Mouse (Mus musculus): ENCODE results near the gene Gm28051. TPM values are rescaled to one million over a fixed set of nuclear protein-coding genes. Genes with fewer than 3 reads are reported as not detected.

The Gm28051 gene
- polyA plus RNA-seq, 1 experiment from 2014 or later = not detected

- Histone ChIP-seq H3K27me3 (replicated peaks) (no peaks in the 10 kb centered on the region), H3K27ac (no peak overlapping the region), H3K9me3 (no peaks in the 10 kb centered on the region), H3K4me3 (no peak overlapping the region), H3K36me3 (no peaks in the 10 kb centered on the region), H3K9ac (no peak overlapping the region), H3K4me1 (peaks cover 12% of the 10 kb centered on the region), H3K4me2 (replicated peaks) (no peak overlapping the region)
- 84% methylated on average over 5 of the region's 5 CpGs for WGBS
- no peak for ATAC-seq (ENCODE audit: low FRiP score, low read depth)
Observed at GRCm38 (mm10) chr12:102739096-102739495, 18.5 kb downstream of the Gm28051 start.

- Histone ChIP-seq H3K9ac (no peak overlapping the region), H3K4me1 (peaks cover 18% of the 10 kb centered on the region), H3K27me3 (replicated peaks) (no peaks in the 10 kb centered on the region), H3K4me2 (replicated peaks) (no peak overlapping the region), H3K4me3 (no peak overlapping the region), H3K36me3 (no peaks in the 10 kb centered on the region), H3K9me3 (no peaks in the 10 kb centered on the region), H3K27ac (no peak overlapping the region)
- WGBS = 21% methylated on average over 4 of the region's 5 CpGs
- no peak for ATAC-seq (ENCODE audit: low FRiP score, low read depth)
Observed at GRCm38 (mm10) chr12:102733381-102733780, 24.2 kb downstream of the Gm28051 start.

GRCm38 (mm10) chr12:102730798-102731619, 26.6 kb downstream of the Gm28051 start:
- WGBS = 11% methylated on average over 16 of the region's 16 CpGs
- peak; percentile 67 for ATAC-seq (ENCODE audit: low FRiP score, low read depth)
- Histone ChIP-seq H3K4me2 (replicated peaks) (peak overlapping the region; percentile 61), H3K36me3 (no peaks in the 10 kb centered on the region), H3K27me3 (replicated peaks) (no peaks in the 10 kb centered on the region), H3K4me1 (peaks cover 18% of the 10 kb centered on the region), H3K9ac (peak overlapping the region; percentile 21; the same call in 1 of the 2 replicates), H3K9me3 (no peaks in the 10 kb centered on the region), H3K4me3 (0 out of 2 replicates have a peak overlapping the region, but pooled peaks have one; percentile 7), H3K27ac (peak overlapping the region; percentile 82)

- peak overlapping the region; percentile 82 for H3K27ac ChIP-seq
Observed at GRCm38 (mm10) chr12:102729855-102730797, 27.4 kb downstream of the Gm28051 start.

GRCm38 (mm10) chr12:102725761-102726175, 31.8 kb downstream of the Gm28051 start:
- H3K9ac ChIP-seq = no peak overlapping the region
- 83% methylated on average over 7 of the region's 7 CpGs for WGBS

More at GRCm38 (mm10) chr12:102729855-102730797, 27.4 kb downstream of the Gm28051 start:
- no peaks in the 10 kb centered on the region for H3K27me3 ChIP-seq (replicated peaks)
- peak overlapping the region; percentile 21; the same call in 1 of the 2 replicates for H3K9ac ChIP-seq
- peak; percentile 98 for ATAC-seq (ENCODE audit: low FRiP score, low read depth)
- H3K4me3 ChIP-seq = peak overlapping the region; percentile 22; the same call in 1 of the 2 replicates
- peak overlapping the region; percentile 61 for H3K4me2 ChIP-seq (replicated peaks)
- no peaks in the 10 kb centered on the region for H3K9me3 ChIP-seq
- peaks cover 18% of the 10 kb centered on the region for H3K4me1 ChIP-seq
- no peaks in the 10 kb centered on the region for H3K36me3 ChIP-seq
- 20% methylated on average over 26 of the region's 26 CpGs for WGBS

GRCm38 (mm10) chr12:102725146-102725545, 32.4 kb downstream of the Gm28051 start:
- Histone ChIP-seq H3K9me3 (no peaks in the 10 kb centered on the region), H3K27ac (no peak overlapping the region), H3K4me3 (no peak overlapping the region), H3K4me1 (peaks cover 3% of the 10 kb centered on the region), H3K36me3 (no peaks in the 10 kb centered on the region), H3K9ac (no peak overlapping the region), H3K4me2 (replicated peaks) (no peak overlapping the region), H3K27me3 (replicated peaks) (no peaks in the 10 kb centered on the region)
- no peak for ATAC-seq (ENCODE audit: low FRiP score, low read depth)
- WGBS = 97% methylated on average over 6 of the region's 6 CpGs

More at GRCm38 (mm10) chr12:102725761-102726175, 31.8 kb downstream of the Gm28051 start:
- Histone ChIP-seq H3K4me1 (peaks cover 7% of the 10 kb centered on the region), H3K27me3 (replicated peaks) (no peaks in the 10 kb centered on the region), H3K4me3 (no peak overlapping the region), H3K9me3 (no peaks in the 10 kb centered on the region), H3K27ac (no peak overlapping the region), H3K4me2 (replicated peaks) (no peak overlapping the region), H3K36me3 (no peaks in the 10 kb centered on the region)
- ATAC-seq (ENCODE audit: low FRiP score, low read depth) = no peak

GRCm38 (mm10) chr12:102723861-102724260, 33.7 kb downstream of the Gm28051 start:
- Histone ChIP-seq H3K27me3 (replicated peaks) (no peaks in the 10 kb centered on the region), H3K4me2 (replicated peaks) (no peak overlapping the region), H3K9ac (no peak overlapping the region), H3K4me1 (no peaks in the 10 kb centered on the region), H3K36me3 (no peaks in the 10 kb centered on the region), H3K4me3 (no peak overlapping the region), H3K27ac (no peak overlapping the region), H3K9me3 (no peaks in the 10 kb centered on the region)
- WGBS = 84% methylated on average over 6 of the region's 6 CpGs
- no peak for ATAC-seq (ENCODE audit: low FRiP score, low read depth)

GRCm38 (mm10) chr12:102722966-102723365, 34.6 kb downstream of the Gm28051 start:
- no peak for ATAC-seq (ENCODE audit: low FRiP score, low read depth)
- 75% methylated on average over 8 of the region's 8 CpGs for WGBS
- no peaks in the 10 kb centered on the region for H3K9me3 ChIP-seq
- H3K4me2 ChIP-seq (replicated peaks) = no peak overlapping the region
- no peaks in the 10 kb centered on the region for H3K36me3 ChIP-seq
- no peak overlapping the region for H3K27ac ChIP-seq
- no peaks in the 10 kb centered on the region for H3K4me1 ChIP-seq
- no peaks in the 10 kb centered on the region for H3K27me3 ChIP-seq (replicated peaks)
- no peak overlapping the region for H3K4me3 ChIP-seq
- no peak overlapping the region for H3K9ac ChIP-seq

- no peak for ATAC-seq (ENCODE audit: low FRiP score, low read depth)
- Histone ChIP-seq H3K27ac (no peak overlapping the region), H3K4me1 (no peaks in the 10 kb centered on the region), H3K9me3 (no peaks in the 10 kb centered on the region), H3K27me3 (replicated peaks) (no peaks in the 10 kb centered on the region), H3K9ac (no peak overlapping the region), H3K4me2 (replicated peaks) (no peak overlapping the region), H3K36me3 (no peaks in the 10 kb centered on the region), H3K4me3 (no peak overlapping the region)
- 52% methylated on average over 11 of the region's 11 CpGs for WGBS
Observed at GRCm38 (mm10) chr12:102722451-102722850, 35.1 kb downstream of the Gm28051 start.

GRCm38 (mm10) chr12:102719552-102720315, 37.8 kb downstream of the Gm28051 start:
- peak; percentile 50; the same call in 1 of the 2 replicates for ATAC-seq (ENCODE audit: low FRiP score, low read depth)
- Histone ChIP-seq H3K27me3 (replicated peaks) (no peaks in the 10 kb centered on the region), H3K4me2 (replicated peaks) (no peak overlapping the region), H3K27ac (no peak overlapping the region), H3K4me3 (no peak overlapping the region), H3K36me3 (no peaks in the 10 kb centered on the region), H3K9ac (no peak overlapping the region), H3K4me1 (no peaks in the 10 kb centered on the region), H3K9me3 (no peaks in the 10 kb centered on the region)
- 33% methylated on average over 13 of the region's 13 CpGs for WGBS

GRCm38 (mm10) chr12:102714654-102715395, 42.7 kb downstream of the Gm28051 start:
- H3K4me1 ChIP-seq = no peaks in the 10 kb centered on the region
- no peaks in the 10 kb centered on the region for H3K36me3 ChIP-seq
- no peaks in the 10 kb centered on the region for H3K27me3 ChIP-seq (replicated peaks)
- no peak overlapping the region for H3K9ac ChIP-seq
- ATAC-seq (ENCODE audit: low FRiP score, low read depth) = no peak
- H3K4me3 ChIP-seq = no peak overlapping the region
- H3K9me3 ChIP-seq = no peaks in the 10 kb centered on the region
- WGBS = 82% methylated on average over 10 of the region's 10 CpGs
- no peak overlapping the region for H3K27ac ChIP-seq
- no peak overlapping the region for H3K4me2 ChIP-seq (replicated peaks)
